Mouse (Mus musculus): ENCODE results near the gene Trim58. TPM values are rescaled to one million over a fixed set of nuclear protein-coding genes. Genes with fewer than 3 reads are reported as not detected.

The Trim58 gene
- polyA plus RNA-seq, 1 experiment from 2014 or later = not detected

- 35% methylated on average over 6 of the region's 6 CpGs for WGBS
- ATAC-seq (ENCODE audit: insufficient read depth) (no peak), DNase-seq (peak; percentile 66)
- H3K27ac ChIP-seq (ENCODE audit: low read depth) = no peak overlapping the region
- H3K4me1 ChIP-seq (ENCODE audit: insufficient read depth) = no peaks in the 10 kb centered on the region
- peak; percentile 68 for TF ChIP-seq CTCF (IDR thresholded peaks at IDR 0.05; ENCODE audit: low read depth)
- H3K36me3 ChIP-seq (ENCODE audit: insufficient read depth) = no peaks in the 10 kb centered on the region
- H3K4me3 ChIP-seq (ENCODE audit: low read depth, low read length) = no peak overlapping the region
- H3K9me3 ChIP-seq (ENCODE audit: low read depth, low read length) = no peaks in the 10 kb centered on the region
- H3K9ac ChIP-seq = no peak overlapping the region
- peaks cover 11% of the 10 kb centered on the region for H3K27me3 ChIP-seq (ENCODE audit: insufficient read depth, low read length)
- H3K4me2 ChIP-seq = no peak overlapping the region
These were observed 3.1 kb downstream of the Trim58 start for GRCm38 (mm10) chr11:58643350-58643749.

- ATAC-seq (ENCODE audit: insufficient read depth) (no peak), DNase-seq (no peak)
- Histone ChIP-seq H3K27ac (ENCODE audit: low read depth) (no peak overlapping the region), H3K36me3 (ENCODE audit: insufficient read depth) (no peaks in the 10 kb centered on the region), H3K27me3 (ENCODE audit: insufficient read depth, low read length) (no peaks in the 10 kb centered on the region), H3K4me3 (ENCODE audit: low read depth, low read length) (no peak overlapping the region), H3K4me2 (no peak overlapping the region), H3K4me1 (ENCODE audit: insufficient read depth) (no peaks in the 10 kb centered on the region), H3K9ac (no peak overlapping the region), H3K9me3 (ENCODE audit: low read depth, low read length) (no peaks in the 10 kb centered on the region)
- no peak for TF ChIP-seq CTCF (IDR thresholded peaks at IDR 0.05; ENCODE audit: low read depth)
- WGBS = 85% methylated on average over 3 of the region's 3 CpGs
These were observed 14.9 kb downstream of the Trim58 start for GRCm38 (mm10) chr11:58655151-58655550.

- DNase-seq (no peak), ATAC-seq (ENCODE audit: insufficient read depth) (no peak)
- no peak within 1 kb of the TSS for H3K4me2 ChIP-seq
- H3K4me3 ChIP-seq (ENCODE audit: low read depth, low read length) = no peak within 1 kb of the TSS
- H3K27me3 ChIP-seq (ENCODE audit: insufficient read depth, low read length) = no peaks in the 10 kb centered on the region
- H3K27ac ChIP-seq (ENCODE audit: low read depth) = no peak within 1 kb of the TSS
- no peaks in the 10 kb centered on the region for H3K4me1 ChIP-seq (ENCODE audit: insufficient read depth)
- H3K9ac ChIP-seq = no peak within 1 kb of the TSS
- no peaks in the 10 kb centered on the region for H3K36me3 ChIP-seq (ENCODE audit: insufficient read depth)
- no peak for TF ChIP-seq CTCF (IDR thresholded peaks at IDR 0.05; ENCODE audit: low read depth)
- 83% methylated on average over 4 of the region's 4 CpGs for WGBS
- H3K9me3 ChIP-seq (ENCODE audit: low read depth, low read length) = no peaks in the 10 kb centered on the region
These were observed 18.3 kb downstream of the Trim58 start, which contains the start of gene Olfr322 for GRCm38 (mm10) chr11:58658596-58658995. Olfr322 (plus strand) TSS chr11:58658782.

- Histone ChIP-seq H3K9me3 (ENCODE audit: low read depth, low read length) (no peaks in the 10 kb centered on the region), H3K36me3 (ENCODE audit: insufficient read depth) (no peaks in the 10 kb centered on the region), H3K9ac (no peak overlapping the region), H3K27me3 (ENCODE audit: insufficient read depth, low read length) (no peaks in the 10 kb centered on the region), H3K27ac (ENCODE audit: low read depth) (no peak overlapping the region), H3K4me1 (ENCODE audit: insufficient read depth) (no peaks in the 10 kb centered on the region), H3K4me3 (ENCODE audit: low read depth, low read length) (no peak overlapping the region), H3K4me2 (no peak overlapping the region)
- TF ChIP-seq CTCF (IDR thresholded peaks at IDR 0.05; ENCODE audit: low read depth) = 0 out of 2 replicates have a peak, but pooled peaks have one; percentile 3
- ATAC-seq (ENCODE audit: insufficient read depth) = no peak
- no peak for DNase-seq
These were observed 29.0 kb downstream of the Trim58 start for GRCm38 (mm10) chr11:58669252-58669651.

GRCm38 (mm10) chr11:58671825-58672224, 31.6 kb downstream of the Trim58 start:
- no peak for TF ChIP-seq CTCF (IDR thresholded peaks at IDR 0.05; ENCODE audit: low read depth)
- Histone ChIP-seq H3K9me3 (ENCODE audit: low read depth, low read length) (no peaks in the 10 kb centered on the region), H3K4me3 (ENCODE audit: low read depth, low read length) (no peak overlapping the region), H3K27ac (ENCODE audit: low read depth) (no peak overlapping the region), H3K9ac (no peak overlapping the region), H3K27me3 (ENCODE audit: insufficient read depth, low read length) (no peaks in the 10 kb centered on the region), H3K36me3 (ENCODE audit: insufficient read depth) (no peaks in the 10 kb centered on the region), H3K4me2 (no peak overlapping the region), H3K4me1 (ENCODE audit: insufficient read depth) (no peaks in the 10 kb centered on the region)
- 50% methylated on average over 4 of the region's 4 CpGs for WGBS
- DNase-seq (no peak), ATAC-seq (ENCODE audit: insufficient read depth) (no peak)

GRCm38 (mm10) chr11:58680799-58681198, 40.5 kb downstream of the Trim58 start, which contains the start of gene Olfr320:
Olfr320 (plus strand) TSS chr11:58681099.
- no peak for DNase-seq
- Histone ChIP-seq H3K27me3 (ENCODE audit: insufficient read depth, low read length) (no peaks in the 10 kb centered on the region), H3K9ac (no peak within 1 kb of the TSS), H3K36me3 (ENCODE audit: insufficient read depth) (no peaks in the 10 kb centered on the region), H3K4me3 (ENCODE audit: low read depth, low read length) (no peak within 1 kb of the TSS), H3K9me3 (ENCODE audit: low read depth, low read length) (no peaks in the 10 kb centered on the region), H3K27ac (ENCODE audit: low read depth) (no peak within 1 kb of the TSS), H3K4me1 (ENCODE audit: insufficient read depth) (no peaks in the 10 kb centered on the region), H3K4me2 (no peak within 1 kb of the TSS)
- no peak for TF ChIP-seq CTCF (IDR thresholded peaks at IDR 0.05; ENCODE audit: low read depth)
- 85% methylated on average over 1 of the region's 1 CpGs for WGBS
- no peak for ATAC-seq (ENCODE audit: insufficient read depth)

- Histone ChIP-seq H3K9ac (no peak within 1 kb of the TSS), H3K27me3 (ENCODE audit: insufficient read depth, low read length) (no peaks in the 10 kb centered on the region), H3K4me1 (ENCODE audit: insufficient read depth) (no peaks in the 10 kb centered on the region), H3K27ac (ENCODE audit: low read depth) (no peak within 1 kb of the TSS), H3K4me2 (no peak within 1 kb of the TSS), H3K4me3 (ENCODE audit: low read depth, low read length) (no peak within 1 kb of the TSS), H3K9me3 (ENCODE audit: low read depth, low read length) (0 out of 2 replicates have a peak, but pooled peaks cover 3% of the 10 kb centered on the region), H3K36me3 (ENCODE audit: insufficient read depth) (no peaks in the 10 kb centered on the region)
- ATAC-seq (ENCODE audit: insufficient read depth) = no peak
- TF ChIP-seq CTCF (IDR thresholded peaks at IDR 0.05; ENCODE audit: low read depth) = no peak
- 79% methylated on average over 3 of the region's 3 CpGs for WGBS
- no peak for DNase-seq
These were observed 58.6 kb downstream of the Trim58 start, which contains the start of gene Olfr319 for GRCm38 (mm10) chr11:58698862-58699261. Olfr319 (plus strand) TSS chr11:58699162.

Other genes with a start within 250 kb of the Trim58 start
- gene 1810065E05Rik, start 219.4 kb upstream of the Trim58 start, polyA plus RNA-seq (2014; fragmentation: Nextera tagmentation; extraction: Ambion mirVana) = not detected in 2 replicates
- gene Gm12253, start 207.9 kb upstream of the Trim58 start, polyA plus RNA-seq (2014; fragmentation: Nextera tagmentation; extraction: Ambion mirVana) = not detected in 2 replicates
- not detected in 2 replicates for gene Lypd9, start 187.5 kb upstream of the Trim58 start, polyA plus RNA-seq (2014; fragmentation: Nextera tagmentation; extraction: Ambion mirVana)
- gene Olfr30, start 178.2 kb upstream of the Trim58 start, polyA plus RNA-seq (2014; fragmentation: Nextera tagmentation; extraction: Ambion mirVana) = not detected in 2 replicates
- not detected in 2 replicates for gene Olfr332, start 147.9 kb upstream of the Trim58 start, polyA plus RNA-seq (2014; fragmentation: Nextera tagmentation; extraction: Ambion mirVana)
- not detected in 2 replicates for gene Olfr331, start 137.9 kb upstream of the Trim58 start, polyA plus RNA-seq (2014; fragmentation: Nextera tagmentation; extraction: Ambion mirVana)
- not detected in 2 replicates for gene Olfr330, start 105.6 kb upstream of the Trim58 start, polyA plus RNA-seq (2014; fragmentation: Nextera tagmentation; extraction: Ambion mirVana)
- not detected in 2 replicates for gene Olfr329-ps, start 94.0 kb upstream of the Trim58 start, polyA plus RNA-seq (2014; fragmentation: Nextera tagmentation; extraction: Ambion mirVana)
- 0.07 and 0.08 TPM in 2 replicates for gene Olfr328, start 84.8 kb upstream of the Trim58 start, polyA plus RNA-seq (2014; fragmentation: Nextera tagmentation; extraction: Ambion mirVana)
- not detected in 2 replicates for gene Olfr224, start 69.9 kb upstream of the Trim58 start, polyA plus RNA-seq (2014; fragmentation: Nextera tagmentation; extraction: Ambion mirVana)
- gene Olfr325, start 62.7 kb upstream of the Trim58 start, polyA plus RNA-seq (2014; fragmentation: Nextera tagmentation; extraction: Ambion mirVana) = not detected in 2 replicates
- not detected in 2 replicates for gene Olfr324, start 45.4 kb upstream of the Trim58 start, polyA plus RNA-seq (2014; fragmentation: Nextera tagmentation; extraction: Ambion mirVana)
- gene 2210407C18Rik, start 24.4 kb upstream of the Trim58 start, polyA plus RNA-seq (2014; fragmentation: Nextera tagmentation; extraction: Ambion mirVana) = not detected in 2 replicates
- not detected in 2 replicates for gene Olfr323, start 10.0 kb upstream of the Trim58 start, polyA plus RNA-seq (2014; fragmentation: Nextera tagmentation; extraction: Ambion mirVana)
- gene Olfr322, start 18.3 kb downstream of the Trim58 start, polyA plus RNA-seq (2014; fragmentation: Nextera tagmentation; extraction: Ambion mirVana) = not detected in 2 replicates
- gene Olfr320, start 40.6 kb downstream of the Trim58 start, polyA plus RNA-seq (2014; fragmentation: Nextera tagmentation; extraction: Ambion mirVana) = not detected in 2 replicates
- not detected in 2 replicates for gene Olfr319, start 58.7 kb downstream of the Trim58 start, polyA plus RNA-seq (2014; fragmentation: Nextera tagmentation; extraction: Ambion mirVana)
- not detected in 2 replicates for gene Olfr318, start 83.5 kb downstream of the Trim58 start, polyA plus RNA-seq (2014; fragmentation: Nextera tagmentation; extraction: Ambion mirVana)
- not detected in 2 replicates for gene Olfr317, start 98.7 kb downstream of the Trim58 start, polyA plus RNA-seq (2014; fragmentation: Nextera tagmentation; extraction: Ambion mirVana)
- gene Olfr316, start 112.3 kb downstream of the Trim58 start, polyA plus RNA-seq (2014; fragmentation: Nextera tagmentation; extraction: Ambion mirVana) = not detected in 2 replicates
- gene Olfr315, start 132.7 kb downstream of the Trim58 start, polyA plus RNA-seq (2014; fragmentation: Nextera tagmentation; extraction: Ambion mirVana) = not detected in 2 replicates
- gene Olfr314, start 142.5 kb downstream of the Trim58 start, polyA plus RNA-seq (2014; fragmentation: Nextera tagmentation; extraction: Ambion mirVana) = 0.11 TPM in 1 of 2 replicates, not detected in the other
- not detected in 2 replicates for gene Fam183b, start 161.5 kb downstream of the Trim58 start, polyA plus RNA-seq (2014; fragmentation: Nextera tagmentation; extraction: Ambion mirVana)
- gene Olfr313, start 174.5 kb downstream of the Trim58 start, polyA plus RNA-seq (2014; fragmentation: Nextera tagmentation; extraction: Ambion mirVana) = not detected in 2 replicates
- not detected in 2 replicates for gene Olfr312, start 188.8 kb downstream of the Trim58 start, polyA plus RNA-seq (2014; fragmentation: Nextera tagmentation; extraction: Ambion mirVana)
- not detected in 2 replicates for gene Olfr311, start 198.8 kb downstream of the Trim58 start, polyA plus RNA-seq (2014; fragmentation: Nextera tagmentation; extraction: Ambion mirVana)
- gene Gm12258, start 206.7 kb downstream of the Trim58 start, polyA plus RNA-seq (2014; fragmentation: Nextera tagmentation; extraction: Ambion mirVana) = 7.2 and 9.3 TPM in 2 replicates
- gene 2810021J22Rik, start 226.8 kb downstream of the Trim58 start, polyA plus RNA-seq (2014; fragmentation: Nextera tagmentation; extraction: Ambion mirVana) = 5.8 and 9.2 TPM in 2 replicates

Measured in lung, embryonic 14.5 days (tissue).